24 mouse cellular contexts compared by ENCODE assay signal in genomic region chr11:8061573-8061972, GRCm38 (mm10).
DNase-seq lines count a peak whose midpoint lies in the region; ATAC-seq and TF ChIP-seq lines count a peak whose summit lies in the region.
"Had no signal": no experiment of that assay in that cellular context is flagged by ENCODE, and none has a peak within 500 bp of the region (broad histone marks: within the 10 kb centered on the region; RNA-seq: fewer than 3 reads in every experiment).

No protein-coding gene starts in this region.

- no peak for ATAC-seq in heart, postnatal 0 days (ENCODE audit: insufficient read depth, low read depth)
- peak; percentile 52; the same call in 1 of the 2 replicates for ATAC-seq in kidney, embryonic 15.5 days (replicated peaks; ENCODE audit: low FRiP score)
- no peak for ATAC-seq in kidney, postnatal 0 days (replicated peaks; ENCODE audit: low FRiP score, low read depth)
- ATAC-seq: activated CD4-positive, CD25-positive, alpha-beta regulatory T cell, adult 4 months; CD4-positive, CD25-positive, alpha-beta regulatory T cell, adult 4 months; forebrain, embryonic 13.5 days; forebrain, embryonic 15.5 days; Patski had no signal

- peak; percentile 4 for DNase-seq in heart, postnatal 0 days (ENCODE audit: low spot score)
- no peak for DNase-seq in heart, postnatal 10 days
- no peak for DNase-seq in kidney, postnatal 14 days
- DNase-seq in kidney, postnatal 0 days (ENCODE audit: low spot score): peak; percentile 70
- no peak for DNase-seq in kidney, adult 2 months
- DNase-seq: adrenal gland, adult 8-10 months; adrenal gland, postnatal 14 days; adrenal gland, postnatal 36 days; B cell, adult 2 months; cerebellum, adult 11-12 months; cerebellum, adult 2 months; cerebellum, adult 9-10 months; cerebellum, postnatal 10 days; cerebellum, postnatal 25 days had no signal

- H3K4me2 ChIP-seq in heart, postnatal 0 days (ENCODE audit: low read depth, low read length): no peak overlapping the region
- H3K4me2 ChIP-seq in kidney, embryonic 15.5 days: no peak overlapping the region
- H3K4me2 ChIP-seq in kidney, postnatal 0 days (ENCODE audit: low read length): no peak overlapping the region
- H3K4me2 ChIP-seq: embryonic facial prominence, embryonic 12.5 days; forebrain, embryonic 13.5 days; forebrain, embryonic 15.5 days had no signal

- no peaks in the 10 kb centered on the region for H3K27me3 ChIP-seq in heart, postnatal 0 days (ENCODE audit: control insufficient read depth, insufficient read depth, low read length)
- no peaks in the 10 kb centered on the region for H3K27me3 ChIP-seq in kidney, embryonic 15.5 days
- H3K27me3 ChIP-seq in kidney, postnatal 0 days (ENCODE audit: insufficient read depth, low read length): no peaks in the 10 kb centered on the region
- no peaks in the 10 kb centered on the region for H3K27me3 ChIP-seq in kidney, adult 2 months (replicated peaks; ENCODE audit: control insufficient read depth, insufficient read depth, low read length)
- H3K27me3 ChIP-seq: CH12.LX; embryonic facial prominence, embryonic 12.5 days; forebrain, embryonic 13.5 days; forebrain, embryonic 15.5 days; Patski had no signal

- 59% methylated on average over 3 of the region's 3 CpGs for WGBS in heart, postnatal 0 days
- WGBS in kidney, embryonic 15.5 days: 41% methylated on average over 3 of the region's 3 CpGs
- 50% methylated on average over 3 of the region's 3 CpGs for WGBS in kidney, postnatal 0 days
- 60% methylated on average over 3 of the region's 3 CpGs for WGBS in kidney, adult 2 months

- no peak for TF ChIP-seq CTCF in heart, postnatal 0 days (IDR thresholded peaks at IDR 0.05; ENCODE audit: low read depth)
- TF ChIP-seq CTCF in kidney, postnatal 0 days (IDR thresholded peaks at IDR 0.05; ENCODE audit: low read depth): no peak
- no peak for TF ChIP-seq CTCF in kidney, adult 2 months (conservative IDR thresholded peaks at IDR 0.05; ENCODE audit: insufficient read depth, insufficient read length, low read depth, low read length)

- H3K9me3 ChIP-seq in heart, postnatal 0 days (replicated peaks; ENCODE audit: control insufficient read depth, low read length): no peaks in the 10 kb centered on the region
- no peaks in the 10 kb centered on the region for H3K9me3 ChIP-seq in kidney, embryonic 15.5 days (replicated peaks)
- no peaks in the 10 kb centered on the region for H3K9me3 ChIP-seq in kidney, postnatal 0 days (replicated peaks; ENCODE audit: low read length)
- H3K9me3 ChIP-seq: embryonic facial prominence, embryonic 10.5 days; embryonic facial prominence, embryonic 12.5 days; forebrain, embryonic 13.5 days; forebrain, embryonic 15.5 days had no signal

- TF ChIP-seq POLR2A in kidney, adult 2 months (IDR thresholded peaks at IDR 0.05; ENCODE audit: low read depth, low read length): no peak

- no peaks in the 10 kb centered on the region for H3K36me3 ChIP-seq in heart, postnatal 0 days (replicated peaks; ENCODE audit: control insufficient read depth, insufficient read depth, low read length)
- no peaks in the 10 kb centered on the region for H3K36me3 ChIP-seq in kidney, embryonic 15.5 days
- H3K36me3 ChIP-seq in kidney, postnatal 0 days (ENCODE audit: insufficient read depth, low read length): no peaks in the 10 kb centered on the region
- H3K36me3 ChIP-seq in kidney, adult 2 months (ENCODE audit: control insufficient read depth, insufficient read depth, low read length): no peaks in the 10 kb centered on the region
- H3K36me3 ChIP-seq: embryonic facial prominence, embryonic 10.5 days; embryonic facial prominence, embryonic 12.5 days; forebrain, embryonic 15.5 days; G1E had no signal

- TF ChIP-seq EP300 in heart, postnatal 0 days (IDR thresholded peaks at IDR 0.05; ENCODE audit: low read depth): no peak

- H3K4me1 ChIP-seq in heart, postnatal 0 days (ENCODE audit: control insufficient read depth, insufficient read depth): no peaks in the 10 kb centered on the region
- no peaks in the 10 kb centered on the region for H3K4me1 ChIP-seq in kidney, embryonic 15.5 days
- 0 out of 2 replicates have a peak, but pooled peaks cover 2% of the 10 kb centered on the region for H3K4me1 ChIP-seq in kidney, postnatal 0 days (replicated peaks; ENCODE audit: insufficient read depth, low read length)
- H3K4me1 ChIP-seq in kidney, adult 2 months (ENCODE audit: control insufficient read depth, insufficient read depth, low read length): no peaks in the 10 kb centered on the region
- H3K4me1 ChIP-seq: embryonic facial prominence, embryonic 10.5 days; embryonic facial prominence, embryonic 12.5 days; forebrain, embryonic 13.5 days; forebrain, embryonic 15.5 days had no signal

- no peak overlapping the region for H3K27ac ChIP-seq in heart, postnatal 0 days (ENCODE audit: low read depth)
- H3K27ac ChIP-seq in kidney, embryonic 15.5 days: peak overlapping the region; percentile 22
- H3K27ac ChIP-seq in kidney, postnatal 0 days: no peak overlapping the region
- H3K27ac ChIP-seq in kidney, adult 2 months (ENCODE audit: insufficient read depth, low read depth, low read length): no peak overlapping the region
- H3K27ac ChIP-seq: embryonic facial prominence, embryonic 10.5 days; embryonic facial prominence, embryonic 12.5 days; forebrain, embryonic 13.5 days; forebrain, embryonic 15.5 days had no signal

- intact Hi-C loops in heart, postnatal 10 days (cut with DNase I): no loop called here

- no peak overlapping the region for H3K9ac ChIP-seq in heart, postnatal 0 days (replicated peaks; ENCODE audit: low read depth, low read length)
- H3K9ac ChIP-seq in kidney, embryonic 15.5 days: no peak overlapping the region
- no peak overlapping the region for H3K9ac ChIP-seq in kidney, postnatal 0 days (ENCODE audit: low read depth, low read length)
- H3K9ac ChIP-seq: embryonic facial prominence, embryonic 12.5 days; forebrain, embryonic 13.5 days; forebrain, embryonic 15.5 days had no signal

- H3K4me3 ChIP-seq in heart, postnatal 0 days (ENCODE audit: low read depth, low read length): no peak overlapping the region
- no peak overlapping the region for H3K4me3 ChIP-seq in kidney, embryonic 15.5 days (replicated peaks)
- no peak overlapping the region for H3K4me3 ChIP-seq in kidney, postnatal 0 days (replicated peaks; ENCODE audit: low read depth, low read length)
- H3K4me3 ChIP-seq in kidney, adult 2 months (ENCODE audit: insufficient read depth, low read depth, low read length): no peak overlapping the region
- H3K4me3 ChIP-seq: embryonic facial prominence, embryonic 10.5 days; embryonic facial prominence, embryonic 12.5 days; forebrain, embryonic 13.5 days; forebrain, embryonic 15.5 days had no signal

Comparison
In these comparisons a context has a peak if more than half of its experiments do, and no peak if none do; other contexts are left out.
1. DNase-seq: peak in heart, postnatal 0 days (single experiment) and kidney, postnatal 0 days (single experiment); none in heart, postnatal 10 days (0 of 2), kidney, postnatal 14 days (single experiment) and kidney, adult 2 months (single experiment).